Mouse (Mus musculus) frontal cortex, adult 2 months (tissue): ENCODE results near the gene Htatsf1. TPM values are rescaled to one million over a fixed set of nuclear protein-coding genes. Genes with fewer than 3 reads are reported as not detected.

ENCODE experiments used
- DNase-seq, 2 experiments: peaks; one replicate each; pipeline ENCODE4 v3.0.0; 2022; ENCODE audit warnings: low spot score in 1 of 2; ENCODE audit errors: extremely low spot score in 1 of 2
- polyA plus RNA-seq: library from polyadenylated mRNA; depleted of rRNA; stranded (reverse); fragments of >200 nt; gene quantifications from 2 replicates; pipeline ENCODE4 v1.2.3, GENCODE M21; 2012; rRNA removed

Htatsf1 gene
- polyA plus RNA-seq: 43.7 and 50.8 TPM in 2 replicates

- DNase-seq: peak; percentile 33 to 76
Measured at GRCm38 (mm10) chrX:57053174-57053992, at the start of gene Htatsf1. Gene Htatsf1 (plus strand): TSS chrX:57053583.

- no peak for DNase-seq
Measured at GRCm38 (mm10) chrX:57012891-57013290, 40.5 kb upstream of the Htatsf1 start.

GRCm38 (mm10) chrX:57042774-57043173, 10.6 kb upstream of the Htatsf1 start, which contains the start of gene Brs3:
Gene Brs3 (plus strand): TSS chrX:57043074.
- no peak for DNase-seq

GRCm38 (mm10) chrX:57043869-57044268, 9.5 kb upstream of the Htatsf1 start:
- DNase-seq: no peak

- DNase-seq: no peak
Measured at GRCm38 (mm10) chrX:57052848-57053173, 572 bp upstream of the Htatsf1 start.

- peak in 1 of 2 experiments; percentile 1 for DNase-seq
Measured at GRCm38 (mm10) chrX:57053993-57054385, 606 bp downstream of the Htatsf1 start.

- DNase-seq: no peak
Measured at GRCm38 (mm10) chrX:57081496-57081895, 28.1 kb downstream of the Htatsf1 start.

- no peak for DNase-seq
Measured at GRCm38 (mm10) chrX:57087806-57088205, 34.4 kb downstream of the Htatsf1 start, which contains the start of gene Vgll1. Gene Vgll1 (plus strand): TSS chrX:57088106.

- DNase-seq: no peak
Measured at GRCm38 (mm10) chrX:57103415-57103814, 50.0 kb downstream of the Htatsf1 start.

GRCm38 (mm10) chrX:57106956-57107355, 53.6 kb downstream of the Htatsf1 start:
- DNase-seq: no peak

Other genes with a start within 250 kb of the Htatsf1 start
- 0.04 and 0.18 TPM in 2 replicates for gene Map7d3, start 231.3 kb upstream of the Htatsf1 start, polyA plus RNA-seq
- not detected in 2 replicates for gene Adgrg4, start 183.4 kb upstream of the Htatsf1 start, polyA plus RNA-seq
- not detected in 2 replicates for gene Brs3, start 10.5 kb upstream of the Htatsf1 start, polyA plus RNA-seq
- gene Vgll1, start 34.5 kb downstream of the Htatsf1 start, polyA plus RNA-seq: not detected in 2 replicates
- not detected in 2 replicates for gene Cd40lg, start 158.6 kb downstream of the Htatsf1 start, polyA plus RNA-seq